Comparison of ENCODE assay signal across 10 mouse cellular contexts in the genomic region with DNA sequence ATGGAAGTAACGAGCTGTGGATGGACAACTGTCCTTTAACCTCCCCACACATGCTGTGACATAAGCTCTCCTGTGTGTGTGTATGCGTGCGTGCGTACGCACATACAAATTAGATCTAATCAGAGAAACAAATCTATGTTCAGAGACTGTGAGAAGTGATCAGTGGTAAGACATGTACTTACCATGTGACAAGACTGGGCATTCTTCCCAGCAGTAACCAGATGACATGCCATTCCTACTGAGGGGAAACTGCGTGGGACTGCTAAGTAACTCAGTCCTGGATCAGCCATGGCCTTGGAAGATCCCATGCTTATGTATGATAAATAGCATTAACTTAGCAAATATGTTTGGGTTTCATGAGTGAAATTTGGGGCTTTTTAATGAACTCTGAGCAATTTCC. TPM values are rescaled to one million over a fixed set of nuclear protein-coding genes. Genes with fewer than 3 reads are reported as not detected.
DNase-seq lines count a peak whose midpoint lies in the region; ATAC-seq and TF ChIP-seq lines count a peak whose summit lies in the region.
"Had no signal": no experiment of that assay in that cellular context is flagged by ENCODE, and none has a peak within 500 bp of the region (broad histone marks: within the 10 kb centered on the region; RNA-seq: fewer than 3 reads in every experiment).

No protein-coding gene starts in this region.

- no peaks in the 10 kb centered on the region for H3K9me3 ChIP-seq in heart, embryonic 13.5 days
- no peaks in the 10 kb centered on the region for H3K9me3 ChIP-seq in lung, postnatal 0 days (ENCODE audit: low read length)
- H3K9me3 ChIP-seq: hindbrain, embryonic 12.5 days had no signal

- H3K4me3 ChIP-seq in heart, embryonic 13.5 days, result no peak overlapping the region
- H3K4me3 ChIP-seq in lung, postnatal 0 days (ENCODE audit: low read depth, low read length), result no peak overlapping the region
- H3K4me3 ChIP-seq: hindbrain, embryonic 12.5 days had no signal

- 78% methylated on average over 6 of the region's 6 CpGs for WGBS in heart, embryonic 13.5 days
- WGBS in lung, postnatal 0 days, result 73% methylated on average over 6 of the region's 6 CpGs

- H3K27ac ChIP-seq in heart, embryonic 13.5 days (replicated peaks), result peak overlapping the region; percentile 78
- peak overlapping the region; percentile 26; the same call in 1 of the 2 replicates for H3K27ac ChIP-seq in lung, postnatal 0 days (ENCODE audit: low read length)
- H3K27ac ChIP-seq: hindbrain, embryonic 12.5 days had no signal

- DNase-seq in adrenal gland, postnatal 14 days, result peak; percentile 37
- DNase-seq in adrenal gland, adult 8-10 months, result no peak
- no peak for DNase-seq in heart, postnatal 36 days
- peak; percentile 53 for DNase-seq in lung, postnatal 0 days (ENCODE audit: low spot score)
- no peak for DNase-seq in lung, postnatal 25 days (ENCODE audit: low spot score)
- peak; percentile 26 for DNase-seq in heart, postnatal 4 days
- no peak for DNase-seq in testis, postnatal 14 days (ENCODE audit: low spot score)

- no peaks in the 10 kb centered on the region for H3K27me3 ChIP-seq in heart, embryonic 13.5 days (replicated peaks)
- H3K27me3 ChIP-seq in lung, postnatal 0 days (replicated peaks; ENCODE audit: insufficient read depth, low read length), result no peaks in the 10 kb centered on the region
- H3K27me3 ChIP-seq: hindbrain, embryonic 12.5 days had no signal

- intact Hi-C loops in heart, postnatal 36 days (cut with DNase I), result no loop called here

- TF ChIP-seq EP300 in lung, postnatal 0 days (IDR thresholded peaks at IDR 0.05), result no peak

- 0 out of 2 replicates have a peak overlapping the region, but pooled peaks have one; percentile 39 for H3K9ac ChIP-seq in heart, embryonic 13.5 days
- H3K9ac ChIP-seq in lung, postnatal 0 days (replicated peaks; ENCODE audit: low read depth), result no peak overlapping the region
- H3K9ac ChIP-seq: hindbrain, embryonic 12.5 days had no signal

- peaks cover 58% of the 10 kb centered on the region for H3K36me3 ChIP-seq in heart, embryonic 13.5 days
- H3K36me3 ChIP-seq in lung, postnatal 0 days (ENCODE audit: insufficient read depth, low read length), result no peaks in the 10 kb centered on the region; the same call in 1 of the 2 replicates

- H3K4me1 ChIP-seq in heart, embryonic 13.5 days, result peaks cover 34% of the 10 kb centered on the region
- H3K4me1 ChIP-seq in lung, postnatal 0 days (ENCODE audit: insufficient read depth, low read depth, low read length), result peaks cover 3% of the 10 kb centered on the region; the same call in 1 of the 2 replicates
- H3K4me1 ChIP-seq: hindbrain, embryonic 12.5 days had no signal

- TF ChIP-seq CTCF in lung, postnatal 0 days (IDR thresholded peaks at IDR 0.05), result no peak

- no peak for ATAC-seq in heart, embryonic 13.5 days (ENCODE audit: extremely low read depth, insufficient number of reproducible peaks, low FRiP score, low TSS enrichment)
- ATAC-seq in lung, postnatal 0 days, result 0 out of 2 replicates have a peak, but pooled peaks have one; percentile 44

- no peak overlapping the region for H3K4me2 ChIP-seq in heart, embryonic 13.5 days
- H3K4me2 ChIP-seq in lung, postnatal 0 days (replicated peaks; ENCODE audit: low read depth, low read length), result no peak overlapping the region
- H3K4me2 ChIP-seq: hindbrain, embryonic 12.5 days; liver, embryonic 11.5 days had no signal

RNA-seq across cellular contexts. Expression of a gene that starts 23.5 kb away (rescaled TPM):
- 103 and 108 TPM in 2 replicates for total RNA-seq in adrenal gland, postnatal 14 days (2021)
- total RNA-seq in adrenal gland, adult 8-10 months (2022), result 100 to 1,000 TPM; 136 to 165 (median 160) TPM
- 86.6 and 90.0 TPM in 2 replicates for polyA plus RNA-seq in heart, embryonic 13.5 days (2015; fragmentation: Nextera tagmentation; extraction: Ambion mirVana)
- total RNA-seq in heart, postnatal 36 days (2021), result 100 to 1,000 TPM; 102 to 110 TPM
- polyA plus RNA-seq in lung, postnatal 0 days (2015; fragmentation: Nextera tagmentation; extraction: Ambion mirVana), result 62.8 and 75.9 TPM in 2 replicates
- 100 to 1,000 TPM; 119 to 134 TPM for total RNA-seq in heart, postnatal 4 days (2021)

RNA-seq across cellular contexts. Expression of a gene that starts 56.8 kb away (rescaled TPM):
- total RNA-seq in adrenal gland, postnatal 14 days (2021), result 181 and 188 TPM in 2 replicates
- total RNA-seq in adrenal gland, adult 8-10 months (2022), result 10 to 100 TPM; 59.5 to 94.1 (median 91.2) TPM
- 36.4 and 37.2 TPM in 2 replicates for polyA plus RNA-seq in heart, embryonic 13.5 days (2015; fragmentation: Nextera tagmentation; extraction: Ambion mirVana)
- total RNA-seq in heart, postnatal 36 days (2021), result 10 to 100 TPM; 35.5 to 38.8 TPM
- 18.9 and 19.5 TPM in 2 replicates for polyA plus RNA-seq in lung, postnatal 0 days (2015; fragmentation: Nextera tagmentation; extraction: Ambion mirVana)
- 10 to 100 TPM; 27.6 to 30.7 TPM for total RNA-seq in heart, postnatal 4 days (2021)

Comparison
In these comparisons a context has a peak if more than half of its experiments do, and no peak if none do; other contexts are left out.
1. DNase-seq: peak in adrenal gland, postnatal 14 days (single experiment), lung, postnatal 0 days (single experiment) and heart, postnatal 4 days (single experiment); none in adrenal gland, adult 8-10 months (single experiment), heart, postnatal 36 days (0 of 2), lung, postnatal 25 days (single experiment) and testis, postnatal 14 days (single experiment).